Mouse (Mus musculus): ENCODE measurements around the gene Nsd1.
A peak's percentile ranks its signal among the peaks of the same experiment; 100 is the strongest.

Nsd1 gene

GRCm38 (mm10) chr13:55255052-55255652, 45.6 kb downstream of the Nsd1 start:
- no peak for DNase-seq (ENCODE audit: low spot score)

GRCm38 (mm10) chr13:55258651-55259050, 49.1 kb downstream of the Nsd1 start:
- no peak for DNase-seq (ENCODE audit: low spot score)

- DNase-seq (ENCODE audit: low spot score) = no peak
Measured at GRCm38 (mm10) chr13:55261521-55261920, 51.9 kb downstream of the Nsd1 start.

GRCm38 (mm10) chr13:55262096-55262495, 52.5 kb downstream of the Nsd1 start:
- no peak for DNase-seq (ENCODE audit: low spot score)

- DNase-seq (ENCODE audit: low spot score) = no peak
Measured at GRCm38 (mm10) chr13:55277203-55277602, 67.6 kb downstream of the Nsd1 start.

GRCm38 (mm10) chr13:55277646-55278045, 68.1 kb downstream of the Nsd1 start:
- no peak for DNase-seq (ENCODE audit: low spot score)

- DNase-seq (ENCODE audit: low spot score) = no peak
Measured at GRCm38 (mm10) chr13:55288854-55289253, 79.3 kb downstream of the Nsd1 start.

GRCm38 (mm10) chr13:55296760-55297159, 87.2 kb downstream of the Nsd1 start:
- no peak for DNase-seq (ENCODE audit: low spot score)

- no peak for DNase-seq (ENCODE audit: low spot score)
Measured at GRCm38 (mm10) chr13:55300913-55301312, 91.3 kb downstream of the Nsd1 start.

GRCm38 (mm10) chr13:55312028-55312630, 102.5 kb downstream of the Nsd1 start:
- no peak for DNase-seq (ENCODE audit: low spot score)

DNA sequence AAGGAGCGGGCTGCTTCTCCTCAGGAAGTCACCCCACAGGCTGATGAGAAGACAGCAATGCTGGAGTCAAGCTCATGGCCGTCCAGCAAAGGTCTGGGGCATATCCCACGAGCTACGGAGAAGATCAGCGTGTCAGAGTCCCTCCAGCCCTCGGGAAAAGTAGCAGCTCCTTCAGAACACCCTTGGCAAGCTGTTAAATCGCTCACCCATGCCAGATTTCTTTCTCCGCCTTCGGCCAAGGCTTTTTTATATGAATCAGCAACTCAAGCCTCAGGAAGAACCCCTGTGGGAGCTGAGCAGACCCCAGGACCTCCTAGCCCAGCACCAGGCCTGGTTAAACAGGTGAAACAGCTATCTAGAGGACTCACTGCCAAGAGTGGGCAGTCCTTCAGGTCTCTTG, 103.5 kb downstream of the Nsd1 start:
- DNase-seq (ENCODE audit: low spot score) = no peak

GRCm38 (mm10) chr13:55314891-55315412, 105.4 kb downstream of the Nsd1 start:
- no peak for DNase-seq (ENCODE audit: low spot score)

DNA sequence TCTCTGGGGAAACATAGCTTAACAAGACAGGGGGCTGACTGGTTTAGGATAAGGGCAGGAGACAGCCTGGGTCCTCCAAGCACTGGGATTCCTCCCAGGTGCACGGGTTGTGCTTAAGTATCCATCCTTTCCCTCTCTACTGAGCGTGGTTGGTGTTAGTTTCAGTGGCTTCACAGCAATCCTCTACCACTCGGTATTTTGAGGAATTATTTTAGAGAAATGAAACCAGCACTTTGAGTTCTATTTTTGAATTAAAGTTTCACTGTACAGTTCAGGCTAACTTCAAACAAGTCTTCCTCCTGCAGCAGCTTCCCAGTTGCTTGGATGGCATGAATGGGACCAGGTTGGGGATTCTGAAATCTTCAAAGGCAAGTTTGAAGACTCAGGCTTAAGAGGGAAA, 108.8 kb downstream of the Nsd1 start:
- DNase-seq (ENCODE audit: low spot score) = no peak

- DNase-seq (ENCODE audit: low spot score) = no peak
Measured at GRCm38 (mm10) chr13:55319931-55320533, 110.5 kb downstream of the Nsd1 start, which contains the start of gene Prelid1. Prelid1 (plus strand) TSS chr13:55320500.

DNA sequence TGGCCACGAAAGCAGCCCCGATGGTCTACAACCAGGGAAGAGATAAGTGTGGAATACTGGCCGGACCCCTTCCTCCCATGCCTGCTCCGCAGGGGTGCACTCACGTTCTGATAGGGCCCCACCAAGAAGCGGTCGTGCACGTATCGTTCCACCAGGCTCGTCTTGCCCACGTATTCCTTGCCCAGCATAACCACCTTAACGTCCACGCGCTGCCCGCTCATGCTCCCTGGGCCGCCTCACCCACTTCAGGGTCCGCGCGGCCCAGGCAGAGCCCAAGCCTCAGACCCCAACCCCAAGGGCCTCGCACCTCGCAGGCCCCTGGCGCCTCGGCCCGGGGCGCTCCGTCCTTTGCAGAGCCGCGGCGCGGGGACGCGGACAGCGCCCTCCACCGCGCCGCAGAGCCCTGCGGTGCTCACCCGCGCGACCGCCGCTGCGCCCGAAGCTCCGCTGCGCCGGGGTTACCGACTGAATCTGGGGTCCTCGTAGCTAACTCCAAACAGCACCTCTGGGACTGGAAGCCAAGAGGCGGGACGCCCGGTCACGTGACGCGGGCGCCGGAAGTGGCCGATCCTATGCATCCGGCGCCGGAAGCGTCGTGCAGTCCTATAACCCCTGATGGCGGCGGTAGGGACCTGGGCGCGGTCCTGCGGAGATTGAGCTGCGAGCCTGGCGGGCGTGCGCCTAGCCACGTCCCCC, 112.0 kb downstream of the Nsd1 start, which contains the start of gene Rab24:
Gene Rab24, minus strand, starts transcription at position 513 of the 696 bp plus-strand sequence.
- no peak for DNase-seq (ENCODE audit: low spot score)

- no peak for DNase-seq (ENCODE audit: low spot score)
Measured at GRCm38 (mm10) chr13:55322130-55322825, 112.7 kb downstream of the Nsd1 start.

DNA sequence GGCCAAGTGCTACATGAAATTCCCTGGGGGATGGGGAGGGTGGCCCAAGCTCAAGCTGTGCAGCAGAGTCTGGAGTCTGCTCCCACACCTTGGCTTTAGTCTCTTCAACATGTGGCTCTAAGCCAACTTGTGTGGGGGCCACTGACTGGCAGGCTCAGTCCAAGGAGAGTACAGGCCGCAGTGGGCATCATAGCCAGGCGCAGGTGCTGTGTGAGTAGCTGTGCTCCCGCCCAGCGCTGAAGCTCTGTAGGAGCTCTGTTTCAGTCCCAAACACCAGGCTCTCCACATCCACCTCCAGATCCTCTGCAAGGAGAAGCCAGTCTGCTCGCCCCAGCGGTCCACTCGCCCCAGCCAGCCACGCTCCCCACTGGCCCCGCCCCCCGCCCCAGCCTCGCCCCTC, 116.0 kb downstream of the Nsd1 start:
- no peak for DNase-seq (ENCODE audit: low spot score)

DNA sequence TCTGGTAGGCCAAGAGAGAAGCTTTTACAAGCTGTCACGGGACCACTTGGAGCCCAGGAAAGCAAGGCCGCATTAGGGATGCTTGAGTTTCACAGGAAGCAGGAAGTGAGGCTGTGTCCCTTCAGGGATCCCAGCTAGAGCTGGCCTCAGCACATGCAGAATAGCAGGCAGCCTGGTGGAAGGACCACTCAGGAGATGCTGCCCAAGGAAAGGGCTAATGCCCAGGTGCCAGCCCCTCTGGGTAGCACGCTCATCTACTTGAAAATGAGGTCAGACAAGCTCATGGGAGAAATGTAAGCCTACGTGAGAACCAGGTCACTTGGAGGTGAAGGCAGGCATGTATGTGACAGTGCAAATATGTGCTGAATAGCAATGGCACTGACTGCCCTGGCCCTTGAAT, 117.6 kb downstream of the Nsd1 start:
- DNase-seq (ENCODE audit: low spot score) = no peak

GRCm38 (mm10) chr13:55327633-55328032, 118.1 kb downstream of the Nsd1 start:
- DNase-seq (ENCODE audit: low spot score) = peak; percentile 96

DNA sequence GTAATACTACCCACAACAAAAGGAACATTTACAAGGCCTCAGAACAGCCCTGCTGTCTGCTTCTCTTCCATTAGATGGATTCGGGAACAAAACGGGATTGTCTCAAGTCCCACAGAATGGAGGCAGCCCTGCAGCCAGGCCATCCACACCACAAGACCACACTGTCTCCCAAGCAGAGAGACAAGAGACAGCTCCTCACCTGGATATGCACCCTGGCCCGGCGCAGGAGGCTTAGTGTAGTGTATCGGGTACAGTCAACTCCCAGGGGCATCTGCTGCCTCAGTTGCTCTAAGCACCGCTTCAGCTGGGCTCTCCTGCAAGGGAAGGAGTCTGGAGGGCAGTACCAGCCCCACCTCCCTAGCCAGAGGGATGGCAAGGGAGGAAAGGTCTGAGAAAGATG, 118.6 kb downstream of the Nsd1 start:
- no peak for DNase-seq (ENCODE audit: low spot score)

- DNase-seq (ENCODE audit: low spot score) = no peak
Measured at GRCm38 (mm10) chr13:55328641-55329040, 119.1 kb downstream of the Nsd1 start.

GRCm38 (mm10) chr13:55329109-55329682, 119.6 kb downstream of the Nsd1 start:
- DNase-seq (ENCODE audit: low spot score) = no peak

Measured in layer of hippocampus, adult 9-10 months (tissue).